Mouse (Mus musculus) olfactory bulb, adult 2 months (tissue): ENCODE measurements around the gene Atg4d.
A peak's percentile ranks its signal among the peaks of the same experiment; 100 is the strongest.

Experiments
- CTCF ChIP-seq: fragments of 200-500 bp; IDR thresholded peaks from 2 replicates; pipeline ENCODE4 v1.5.1; 2012; ENCODE audit warnings: low read depth, mild to moderate bottlenecking, low read length, moderate library complexity; ENCODE audit not compliant: insufficient read depth
- POLR2A ChIP-seq: fragments of 200-500 bp; IDR thresholded peaks from 2 replicates; pipeline ENCODE4 v1.6.1; 2012; ENCODE audit warnings: mild to moderate bottlenecking, low read depth, low read length, moderate library complexity; ENCODE audit not compliant: insufficient read depth

GRCm38 (mm10) chr9:21238733-21239464 is 26.2 kb upstream of the Atg4d start, which contains the start of gene Keap1:
- TF ChIP-seq CTCF (no peak), POLR2A (peak; percentile 65)
